Mouse (Mus musculus): ENCODE measurements around the gene Ctnna2. TPM values are rescaled to one million over a fixed set of nuclear protein-coding genes. Genes with fewer than 3 reads are reported as not detected.

The Ctnna2 gene
- total RNA-seq, 2 experiments from 2014 or later, result 178 TPM

DNA sequence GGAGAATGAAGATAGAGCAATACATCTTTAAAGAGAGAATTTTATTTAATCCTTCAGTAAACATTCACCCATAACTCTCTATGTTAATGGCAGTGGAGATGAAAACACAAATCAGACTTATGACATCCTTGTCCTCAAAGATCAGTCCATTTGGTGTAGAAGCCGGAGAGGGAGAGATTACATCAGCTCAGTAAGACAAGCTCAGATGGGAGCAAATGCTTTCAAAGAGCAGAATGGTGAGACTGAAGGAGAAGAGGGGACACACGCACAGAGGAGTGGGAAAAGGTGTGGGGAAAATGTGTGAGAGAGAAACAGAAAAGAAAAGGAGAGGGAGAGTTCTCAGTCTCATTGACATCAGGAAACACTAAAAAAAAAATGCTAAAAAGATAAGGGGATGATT is 144.8 kb downstream of the Ctnna2 start:
- intact Hi-C loops (cut with DNase I), result no loop called here
- no peak for DNase-seq

- no peak for DNase-seq
- intact Hi-C loops (cut with DNase I), result no loop called here
Observed at GRCm38 (mm10) chr6:77827526-77827925, 152.0 kb downstream of the Ctnna2 start.

GRCm38 (mm10) chr6:77817116-77817515 is 162.4 kb downstream of the Ctnna2 start:
- intact Hi-C loops (cut with DNase I), result no loop called here
- no peak for DNase-seq

DNA sequence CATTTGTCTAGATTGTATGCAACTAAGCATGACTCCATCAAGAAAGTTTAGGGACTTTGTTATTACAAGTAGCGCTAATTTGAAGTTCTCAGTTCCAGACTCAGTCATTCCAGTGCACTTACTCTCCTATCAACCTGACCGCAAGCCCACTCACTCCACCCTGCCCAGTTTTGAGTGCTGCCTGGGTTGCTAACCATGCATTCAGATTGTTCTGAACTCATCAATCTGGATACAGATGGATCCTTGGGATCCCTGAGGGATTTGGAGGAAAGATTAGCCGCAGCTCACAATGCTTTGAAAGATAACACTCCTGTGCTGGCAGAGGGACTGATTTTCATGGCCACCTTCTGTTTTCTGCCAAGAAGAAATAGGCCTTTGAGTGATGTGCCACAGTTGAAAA is 168.5 kb downstream of the Ctnna2 start:
- intact Hi-C loops (cut with DNase I), result no loop called here
- DNase-seq, result no peak

DNA sequence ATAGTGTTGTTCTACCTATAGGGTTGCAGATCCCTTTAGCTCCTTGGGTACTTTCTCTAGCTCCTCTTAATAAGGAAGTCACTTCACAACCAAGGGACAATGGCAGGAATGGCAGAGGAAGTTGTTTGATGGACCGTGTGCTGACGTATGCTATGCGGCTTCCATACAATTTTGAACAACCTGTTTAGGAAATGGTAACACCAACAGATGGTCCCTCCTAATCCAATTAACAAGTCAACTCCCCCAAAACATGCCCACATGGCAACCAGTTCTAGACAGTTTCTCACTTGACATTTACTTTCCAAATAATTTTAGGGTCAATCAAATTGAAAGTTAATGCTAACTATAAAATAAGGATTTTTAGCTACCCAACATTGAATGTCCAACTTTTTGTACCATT is 176.9 kb downstream of the Ctnna2 start:
- DNase-seq, result no peak
- intact Hi-C loops (cut with DNase I), result no loop called here

GRCm38 (mm10) chr6:77783342-77783741 is 196.2 kb downstream of the Ctnna2 start:
- intact Hi-C loops (cut with DNase I), result no loop called here
- no peak for DNase-seq

- DNase-seq, result peak; percentile 3
- intact Hi-C loops (cut with DNase I), result no loop called here
Observed at GRCm38 (mm10) chr6:77768357-77769103, 211.0 kb downstream of the Ctnna2 start.

- intact Hi-C loops (cut with DNase I), result no loop called here
- no peak for DNase-seq
Observed at GRCm38 (mm10) chr6:77758164-77758563, 221.3 kb downstream of the Ctnna2 start.

- DNase-seq, result no peak
- intact Hi-C loops (cut with DNase I), result no loop called here
Observed at GRCm38 (mm10) chr6:77745426-77745825, 234.1 kb downstream of the Ctnna2 start.

GRCm38 (mm10) chr6:77743651-77744050 is 235.8 kb downstream of the Ctnna2 start:
- DNase-seq, result no peak
- intact Hi-C loops (cut with DNase I), result no loop called here

- no peak for DNase-seq
- intact Hi-C loops (cut with DNase I), result no loop called here
Observed at GRCm38 (mm10) chr6:77742988-77743387, 236.5 kb downstream of the Ctnna2 start.

- no peak for DNase-seq
- intact Hi-C loops (cut with DNase I), result no loop called here
Observed at GRCm38 (mm10) chr6:77738640-77739039, 240.9 kb downstream of the Ctnna2 start.

DNA sequence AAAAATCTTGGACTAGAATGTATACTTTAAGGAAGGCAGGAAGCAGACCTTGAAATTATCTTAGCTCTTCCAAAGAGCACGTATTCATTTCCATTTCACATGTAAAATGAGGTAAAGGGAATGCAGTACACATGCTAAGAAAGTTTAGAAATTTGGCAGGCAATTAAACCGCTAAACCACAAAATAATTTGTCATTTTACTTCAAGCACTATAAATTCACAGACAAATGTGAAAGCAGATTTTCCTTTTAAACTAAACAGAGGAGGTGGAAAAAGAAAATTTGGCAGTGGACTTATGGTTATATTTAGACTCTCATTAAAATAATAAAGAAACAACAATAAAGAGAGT is 254.6 kb downstream of the Ctnna2 start:
- DNase-seq, result no peak

GRCm38 (mm10) chr6:77724042-77724951 is 255.2 kb downstream of the Ctnna2 start:
- intact Hi-C loops (cut with DNase I), result loop anchor here (10.0 kb wide), 1 partner anchor 69 kb away; no protein-coding TSS in a partner anchor
- peak; percentile 66 for DNase-seq

More for the DNA sequence above, 254.6 kb downstream of the Ctnna2 start:
- intact Hi-C loops (cut with DNase I), result loop anchor here (10.0 kb wide), 1 partner anchor 70 kb away; no protein-coding TSS in a partner anchor

GRCm38 (mm10) chr6:77694093-77694492 is 285.4 kb downstream of the Ctnna2 start:
- no peak for DNase-seq

GRCm38 (mm10) chr6:77687173-77687572 is 292.3 kb downstream of the Ctnna2 start:
- DNase-seq, result no peak
- intact Hi-C loops (cut with DNase I), result no loop called here

More at GRCm38 (mm10) chr6:77694093-77694492, 285.4 kb downstream of the Ctnna2 start:
- intact Hi-C loops (cut with DNase I), result no loop called here

GRCm38 (mm10) chr6:77650127-77650526 is 329.4 kb downstream of the Ctnna2 start:
- peak; percentile 66 for DNase-seq
- intact Hi-C loops (cut with DNase I), result loop anchor here (10.0 kb wide), 1 partner anchor 75 kb away; no protein-coding TSS in a partner anchor

DNA sequence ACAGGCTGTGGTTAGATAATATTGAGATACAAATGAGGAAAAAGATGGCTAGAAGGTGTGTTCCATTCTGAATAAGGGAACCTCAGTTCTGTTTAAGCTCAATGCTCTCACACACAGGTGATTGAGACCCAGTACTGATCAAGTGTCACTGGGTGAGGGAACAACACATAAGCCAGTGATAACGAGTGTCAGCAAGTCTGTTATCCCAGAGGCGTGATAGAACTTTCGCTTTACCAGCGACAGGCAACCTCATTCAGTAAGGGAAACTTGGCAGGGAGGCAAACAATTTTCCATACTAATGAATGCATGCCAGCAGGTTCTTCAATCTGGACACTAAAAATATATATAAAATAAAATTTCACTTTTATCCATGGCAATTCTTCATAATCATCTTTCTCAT is 334.9 kb downstream of the Ctnna2 start:
- intact Hi-C loops (cut with DNase I), result loop anchor here (10.0 kb wide), 1 partner anchor 220 kb away; no protein-coding TSS in a partner anchor
- DNase-seq, result no peak

GRCm38 (mm10) chr6:77638784-77639183 is 340.7 kb downstream of the Ctnna2 start:
- intact Hi-C loops (cut with DNase I), result loop anchor here (10.0 kb wide), 2 partner anchors 336 to 876 kb away; partner anchors contain the start of gene Ctnna2

DNA sequence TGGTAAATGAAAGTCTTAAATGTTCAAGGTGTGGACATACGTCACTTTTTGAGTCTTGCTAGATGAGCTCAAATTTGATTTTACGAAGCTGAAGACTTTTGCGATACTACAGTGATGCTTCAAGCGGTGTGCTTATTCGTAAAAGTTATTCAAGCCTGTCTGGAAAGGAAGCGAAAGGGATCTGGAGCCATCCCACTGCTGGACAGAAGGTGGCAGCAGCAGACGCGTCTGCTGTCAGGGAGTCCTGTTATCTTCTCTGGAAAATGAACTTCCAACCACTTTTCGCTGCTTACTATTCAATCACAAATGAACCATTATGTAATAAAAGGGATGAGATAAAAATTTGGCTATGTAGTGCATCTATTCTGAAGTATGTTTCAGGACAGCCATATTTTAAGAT is 345.5 kb downstream of the Ctnna2 start:
- intact Hi-C loops (cut with DNase I), result loop anchor here (5.0 to 10.0 kb wide), 3 partner anchors 341 to 881 kb away; partner anchors contain the start of gene Ctnna2
- peak; percentile 55 for DNase-seq

More at GRCm38 (mm10) chr6:77638784-77639183, 340.7 kb downstream of the Ctnna2 start:
- DNase-seq, result no peak

- no peak for DNase-seq
- intact Hi-C loops (cut with DNase I), result no loop called here
Observed at GRCm38 (mm10) chr6:77628573-77629192, 350.8 kb downstream of the Ctnna2 start.
